8 mouse cellular contexts compared by ENCODE assay signal in genomic region chr4:134946024-134946744, GRCm38 (mm10). TPM values are rescaled to one million over a fixed set of nuclear protein-coding genes. Genes with fewer than 3 reads are reported as not detected.
DNase-seq lines count a peak whose midpoint lies in the region.

No protein-coding gene starts in this region.

- DNase-seq in adrenal gland, adult 2 months: peak; percentile 70
- DNase-seq in embryo, embryonic 10.5 days (ENCODE audit: low spot score): peak; percentile 92
- peak; percentile 50 for DNase-seq in gastrocnemius, postnatal 25 days
- DNase-seq in induced T-regulatory cell, adult 2 months (ENCODE audit: low read depth): peak; percentile 83
- peak; percentile 75 for DNase-seq in left cerebral cortex, postnatal 36 days (ENCODE audit: low spot score in 2 of 2)
- DNase-seq in mesoderm, embryonic 11.5 days (ENCODE audit: low read depth, low spot score): peak; percentile 84
- peak; percentile 62 for DNase-seq in right cerebral cortex, postnatal 14 days
- DNase-seq in c-Kit-positive CD71-positive TER-119-positive erythroid progenitor cells, embryonic 14.5 days (ENCODE audit: low spot score): no peak

- intact Hi-C loops in left cerebral cortex, postnatal 36 days (cut with DNase I): loop anchor here (1.0 to 5.0 kb wide), 4 partner anchors 121 to 371 kb away; no protein-coding TSS in a partner anchor

RNA-seq across cellular contexts. Expression of gene Syf2, which starts 15.5 kb away (rescaled TPM):
- total RNA-seq in adrenal gland, adult 2 months (2021): 10 to 100 TPM; 85.5 to 97.8 TPM
- 7.0 and 8.6 TPM in 2 replicates for polyA plus RNA-seq in adrenal gland, adult 2 months (2012; rRNA removed)
- 10 to 100 TPM; 32.7 to 34.8 TPM for total RNA-seq in gastrocnemius, postnatal 25 days (2021)
- total RNA-seq in left cerebral cortex, postnatal 36 days (2021): 10 to 100 TPM; 49.9 to 59.3 TPM

RNA-seq across cellular contexts. Expression of gene Rsrp1, which starts 22.8 kb away (rescaled TPM):
- 100 to 1,000 TPM; 313 to 460 TPM for total RNA-seq in adrenal gland, adult 2 months (2021)
- 2,634 and 2,855 TPM in 2 replicates for polyA plus RNA-seq in adrenal gland, adult 2 months (2012; rRNA removed)
- total RNA-seq in gastrocnemius, postnatal 25 days (2021): 100 to 1,000 TPM; 155 to 161 TPM
- total RNA-seq in left cerebral cortex, postnatal 36 days (2021): 100 to 1,000 TPM; 258 to 266 TPM

RNA-seq across cellular contexts. Expression of gene Tmem50a, which starts 31.4 kb away (rescaled TPM):
- 100 to 1,000 TPM; 231 to 336 TPM for total RNA-seq in adrenal gland, adult 2 months (2021)
- polyA plus RNA-seq in adrenal gland, adult 2 months (2012; rRNA removed): 150 and 191 TPM in 2 replicates
- 10 to 100 TPM; 25.7 to 32.2 TPM for total RNA-seq in gastrocnemius, postnatal 25 days (2021)
- total RNA-seq in left cerebral cortex, postnatal 36 days (2021): 100 to 1,000 TPM; 116 to 138 TPM
